Mouse (Mus musculus) lung, postnatal 0 days (tissue): ENCODE measurements around the gene Ccdc120.

Experiments used
- CTCF ChIP-seq: IDR thresholded peaks from 2 replicates; pipeline ENCODE4 v1.5.1; 2016; ENCODE audit warnings: antibody characterized with exemption, mild to moderate bottlenecking
- EP300 ChIP-seq: IDR thresholded peaks from 2 replicates; pipeline ENCODE4 v1.6.1; 2016; ENCODE audit warnings: antibody characterized with exemption, mild to moderate bottlenecking, control low read depth

DNA sequence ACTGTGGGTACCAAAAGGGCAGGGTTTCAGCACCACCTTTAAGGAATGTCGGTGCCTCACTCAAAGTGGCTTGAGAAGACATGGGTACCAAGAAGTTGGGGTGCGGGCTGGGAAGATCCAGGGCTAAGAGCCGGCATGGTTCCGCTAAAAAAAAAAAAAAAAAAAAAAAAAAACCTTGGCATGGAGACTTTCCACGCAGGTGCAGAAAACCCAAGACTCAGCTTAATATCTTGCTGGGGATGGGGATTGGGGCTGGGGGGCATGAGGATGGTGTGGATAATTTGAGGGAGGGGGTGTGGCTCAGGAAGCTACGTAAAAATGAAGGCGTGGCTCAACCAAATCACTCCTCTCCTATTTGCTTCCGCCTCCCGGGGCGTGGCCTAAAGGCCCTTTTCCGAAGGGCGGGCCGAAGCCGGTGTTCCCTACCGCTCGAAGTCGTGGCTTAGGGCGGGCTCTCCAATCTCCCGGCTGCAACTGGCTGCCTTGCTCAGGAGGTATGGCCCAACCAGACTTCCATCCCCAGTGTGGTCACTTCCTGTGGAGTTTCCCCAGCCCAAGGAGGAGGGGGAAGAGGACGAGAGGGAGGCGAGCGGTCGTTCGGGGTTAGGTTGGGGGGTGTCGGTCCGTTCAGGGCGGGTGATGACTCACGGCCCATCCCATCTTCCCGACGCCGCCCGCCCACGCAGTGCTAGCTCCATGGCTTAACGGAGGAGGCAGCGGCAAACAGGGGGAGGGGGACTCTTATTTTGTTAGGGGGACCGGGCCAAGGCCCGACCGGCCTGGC is 11.6 kb upstream of the Ccdc120 start, which contains the start of gene Tfe3:
- no peak for TF ChIP-seq CTCF
- no peak for TF ChIP-seq EP300
